Mouse (Mus musculus): Measurements from ENCODE around the gene Tmprss9.

DNA sequence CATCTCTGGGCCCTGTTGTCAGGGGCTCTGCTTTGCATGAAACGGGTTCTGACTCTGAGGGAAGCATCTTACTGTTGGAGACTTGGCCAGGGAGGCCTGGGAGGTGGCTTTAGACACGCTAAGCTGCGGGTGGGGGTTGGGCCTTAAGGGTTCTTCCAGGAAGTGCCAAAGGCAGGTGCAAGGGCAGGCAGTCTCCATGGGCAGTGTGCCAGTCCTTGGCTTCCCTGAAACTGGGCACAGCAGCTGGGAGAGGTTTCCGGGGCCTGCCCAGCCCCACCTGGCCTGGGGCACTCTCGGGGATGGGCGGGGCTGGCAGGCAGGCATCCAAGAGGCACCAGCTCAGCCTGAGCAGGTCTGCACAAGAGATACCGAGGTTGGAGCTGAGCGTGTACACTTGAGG, 66.0 kb downstream of the Tmprss9 start:
- TF ChIP-seq CTCF (IDR thresholded peaks at IDR 0.05; ENCODE audit: low read depth) (no peak), EP300 (optimal IDR thresholded peaks at IDR 0.05) (no peak)
